8 mouse cellular contexts compared by ENCODE assay signal in genomic region chr17:46170538-46170937, GRCm38 (mm10). TPM values are rescaled to one million over a fixed set of nuclear protein-coding genes. Genes with fewer than 3 reads are reported as not detected.
A peak's percentile ranks its signal among the peaks of the same experiment; 100 is the strongest.
DNase-seq lines count a peak whose midpoint lies in the region; TF ChIP-seq lines count a peak whose summit lies in the region.

No protein-coding gene starts in this region.

- H3K27me3 ChIP-seq in heart, adult 2 months (ENCODE audit: control insufficient read depth, insufficient read depth, low read length) = no peaks in the 10 kb centered on the region
- no peaks in the 10 kb centered on the region for H3K27me3 ChIP-seq in C2C12 (ENCODE audit: control insufficient read depth, insufficient read depth, insufficient read length)

- H3K9ac ChIP-seq in heart, adult 2 months (ENCODE audit: low read depth, low read length) = no peak overlapping the region

- no peak overlapping the region for H3K4me3 ChIP-seq in heart, adult 2 months
- no peak overlapping the region for H3K4me3 ChIP-seq in C2C12 (ENCODE audit: insufficient read depth, poor library complexity, severe bottlenecking)
- H3K4me3 ChIP-seq in lung, adult 2 months (replicated peaks; ENCODE audit: extremely low read depth, low read depth, low read length) = no peak overlapping the region

- 78% methylated on average over 3 of the region's 3 CpGs for WGBS in heart, adult 2 months
- 66% methylated on average over 3 of the region's 3 CpGs for WGBS in lung, adult 2 months

- H3K79me3 ChIP-seq in C2C12 (ENCODE audit: low read depth) = peaks cover 2% of the 10 kb centered on the region

- TF ChIP-seq CTCF in heart, adult 2 months (IDR thresholded peaks at IDR 0.05) = peak; percentile 82
- peak; percentile 8 for TF ChIP-seq CTCF in C2C12 (IDR thresholded peaks at IDR 0.05; ENCODE audit: control insufficient read depth, insufficient read depth, insufficient read length)
- peak; percentile 63; the same call in 1 of the 2 replicates for TF ChIP-seq CTCF in brain, embryonic 14.5 days (IDR thresholded peaks at IDR 0.05; ENCODE audit: borderline replicate concordance, extremely low read depth, insufficient read depth, insufficient read length)
- TF ChIP-seq CTCF in lung, adult 2 months (IDR thresholded peaks at IDR 0.05; ENCODE audit: insufficient read depth, low read length) = peak; percentile 67

- no peak overlapping the region for H3K27ac ChIP-seq in heart, adult 2 months

- H3K4me1 ChIP-seq in heart, adult 2 months (ENCODE audit: control insufficient read depth, insufficient read depth, low read length) = peaks cover 3% of the 10 kb centered on the region
- no peaks in the 10 kb centered on the region for H3K4me1 ChIP-seq in lung, adult 2 months (ENCODE audit: control insufficient read depth, insufficient read depth, low read length)

- intact Hi-C loops in heart, adult 2 months (cut with DNase I) = no loop called here
- intact Hi-C loops in gastrocnemius, postnatal 36 days (cut with DNase I) = no loop called here

- TF ChIP-seq POLR2A in heart, adult 2 months (IDR thresholded peaks at IDR 0.05; ENCODE audit: insufficient read depth, low read depth, low read length) = no peak
- no peak for TF ChIP-seq POLR2A in brain, embryonic 14.5 days (IDR thresholded peaks at IDR 0.05; ENCODE audit: borderline replicate concordance, extremely low read depth, insufficient read depth, insufficient read length, poor library complexity, severe bottlenecking)
- no peak for TF ChIP-seq POLR2A in lung, adult 2 months (IDR thresholded peaks at IDR 0.05; ENCODE audit: borderline replicate concordance, extremely low read depth, low read depth, low read length)

- H3ac ChIP-seq in C2C12 (ENCODE audit: control insufficient read depth, insufficient read length, low read depth) = no peak overlapping the region

- TF ChIP-seq EP300 in heart, adult 2 months (IDR thresholded peaks at IDR 0.05; ENCODE audit: insufficient read depth, low read depth, low read length) = 0 out of 2 replicates have a peak, but pooled peaks have one; percentile 17

- no peak for DNase-seq in heart, adult 2 months
- DNase-seq in heart, adult 18-20 months = no peak
- DNase-seq in brain, embryonic 14.5 days (ENCODE audit: low read depth) = peak; percentile 64
- DNase-seq in lung, adult 2 months = no peak
- no peak for DNase-seq in layer of hippocampus, postnatal 10 days (ENCODE audit: low spot score in 2 of 2)
- DNase-seq in right cerebral cortex, postnatal 25 days = no peak
- DNase-seq in gastrocnemius, postnatal 36 days = no peak

- no peaks in the 10 kb centered on the region for H3K79me2 ChIP-seq in heart, adult 2 months (replicated peaks; ENCODE audit: control insufficient read depth, insufficient read depth, low read length)
- H3K79me2 ChIP-seq in C2C12 (ENCODE audit: control insufficient read depth, insufficient read depth) = no peaks in the 10 kb centered on the region

- H3K36me3 ChIP-seq in heart, adult 2 months (ENCODE audit: control insufficient read depth, insufficient read depth, low read length) = no peaks in the 10 kb centered on the region; the same call in 1 of the 2 replicates
- H3K36me3 ChIP-seq in C2C12 (ENCODE audit: control insufficient read depth, insufficient read depth) = peaks cover 76% of the 10 kb centered on the region

TF ChIP-seq in C2C12, 6 proteins besides CTCF, POLR2A, EP300 and RAD21:
- TF ChIP-seq MYOD1 (IDR thresholded peaks at IDR 0.05; ENCODE audit: control insufficient read depth, insufficient read length, low read depth) (no peak), USF1 (IDR thresholded peaks at IDR 0.05; ENCODE audit: low read depth) (no peak), MYOG (IDR thresholded peaks at IDR 0.05; ENCODE audit: control insufficient read depth, extremely low read depth, insufficient read length) (no peak), MAX (IDR thresholded peaks at IDR 0.05) (no peak), CEBPB (IDR thresholded peaks at IDR 0.05; ENCODE audit: low read depth) (no peak), FOSL1 (IDR thresholded peaks at IDR 0.05; ENCODE audit: insufficient read depth, low read length, poor library complexity, severe bottlenecking) (no peak)

RNA-seq across cellular contexts. Expression of gene Gtpbp2, which starts 9.7 kb away (rescaled TPM):
- 10 to 100 TPM; 55.2 to 57.3 TPM for total RNA-seq in heart, adult 2 months (2021)
- polyA plus RNA-seq in heart, adult 2 months (2012; rRNA removed) = 94.4 and 132 TPM in 2 replicates
- 10 to 100 TPM; 49.5 to 51.2 TPM for total RNA-seq in heart, adult 18-20 months (2021)
- 14.4 TPM for polyA plus RNA-seq in C2C12 (2012; fragmentation: generic; extraction: Trizol)
- polyA plus RNA-seq in brain, embryonic 14.5 days (2012; rRNA removed) = 169 and 209 TPM in 2 replicates
- polyA plus RNA-seq in lung, adult 2 months (2012; rRNA removed) = 134 and 161 TPM in 2 replicates
- 100 to 1,000 TPM in 1 of 2 experiments, 10 to 100 TPM in 1; 86.9 to 100 TPM for total RNA-seq in layer of hippocampus, postnatal 10 days (2021)
- 10 to 100 TPM; 51.3 to 55.1 TPM for total RNA-seq in gastrocnemius, postnatal 36 days (2021)

RNA-seq across cellular contexts. Expression of gene Mad2l1bp, which starts 17.2 kb away (rescaled TPM):
- total RNA-seq in heart, adult 2 months (2021) = 10 to 100 TPM; 17.1 to 24.1 TPM
- polyA plus RNA-seq in heart, adult 2 months (2012; rRNA removed) = 21.0 and 27.1 TPM in 2 replicates
- 10 to 100 TPM; 28.0 to 30.4 TPM for total RNA-seq in heart, adult 18-20 months (2021)
- 29.6 TPM for polyA plus RNA-seq in C2C12 (2012; fragmentation: generic; extraction: Trizol)
- polyA plus RNA-seq in brain, embryonic 14.5 days (2012; rRNA removed) = 20.4 and 28.4 TPM in 2 replicates
- polyA plus RNA-seq in lung, adult 2 months (2012; rRNA removed) = 13.1 and 13.8 TPM in 2 replicates
- total RNA-seq in layer of hippocampus, postnatal 10 days (2021) = 10 to 100 TPM; 10.7 to 11.1 TPM
- 10 to 100 TPM; 17.1 to 19.8 TPM for total RNA-seq in gastrocnemius, postnatal 36 days (2021)

RNA-seq across cellular contexts. Expression of gene Rsph9, which starts 26.5 kb away (rescaled TPM):
- total RNA-seq in heart, adult 2 months (2021) = 1 to 10 TPM; 1.0 to 1.4 TPM
- polyA plus RNA-seq in heart, adult 2 months (2012; rRNA removed) = 1.7 and 2.4 TPM in 2 replicates
- under 1 TPM; 0.41 to 0.60 TPM for total RNA-seq in heart, adult 18-20 months (2021)
- polyA plus RNA-seq in C2C12 (2012; fragmentation: generic; extraction: Trizol) = 2.5 TPM
- polyA plus RNA-seq in brain, embryonic 14.5 days (2012; rRNA removed) = 32.5 and 35.7 TPM in 2 replicates
- 26.0 and 28.1 TPM in 2 replicates for polyA plus RNA-seq in lung, adult 2 months (2012; rRNA removed)
- 10 to 100 TPM; 39.8 to 41.3 TPM for total RNA-seq in layer of hippocampus, postnatal 10 days (2021)
- under 1 TPM; 0.28 to 0.54 TPM for total RNA-seq in gastrocnemius, postnatal 36 days (2021)

RNA-seq across cellular contexts. Expression of gene Polh, which starts 31.9 kb away (rescaled TPM):
- 1 to 10 TPM; 8.2 to 8.3 TPM for total RNA-seq in heart, adult 2 months (2021)
- 3.5 and 4.6 TPM in 2 replicates for polyA plus RNA-seq in heart, adult 2 months (2012; rRNA removed)
- total RNA-seq in heart, adult 18-20 months (2021) = 1 to 10 TPM; 8.0 to 9.5 TPM
- 14.4 TPM for polyA plus RNA-seq in C2C12 (2012; fragmentation: generic; extraction: Trizol)
- 10.8 and 11.0 TPM in 2 replicates for polyA plus RNA-seq in brain, embryonic 14.5 days (2012; rRNA removed)
- polyA plus RNA-seq in lung, adult 2 months (2012; rRNA removed) = 3.4 and 4.2 TPM in 2 replicates
- total RNA-seq in layer of hippocampus, postnatal 10 days (2021) = 1 to 10 TPM; 6.8 to 7.5 TPM
- total RNA-seq in gastrocnemius, postnatal 36 days (2021) = 10 to 100 TPM; 11.4 to 12.5 TPM

RNA-seq across cellular contexts. Expression of gene Xpo5, which starts 32.0 kb away (rescaled TPM):
- 10 to 100 TPM; 21.5 to 22.0 TPM for total RNA-seq in heart, adult 2 months (2021)
- polyA plus RNA-seq in heart, adult 2 months (2012; rRNA removed) = 14.2 and 21.5 TPM in 2 replicates
- total RNA-seq in heart, adult 18-20 months (2021) = 10 to 100 TPM; 20.5 to 21.7 TPM
- polyA plus RNA-seq in C2C12 (2012; fragmentation: generic; extraction: Trizol) = 46.1 TPM
- 57.0 and 58.5 TPM in 2 replicates for polyA plus RNA-seq in brain, embryonic 14.5 days (2012; rRNA removed)
- 15.2 and 19.6 TPM in 2 replicates for polyA plus RNA-seq in lung, adult 2 months (2012; rRNA removed)
- total RNA-seq in layer of hippocampus, postnatal 10 days (2021) = 10 to 100 TPM; 43.0 to 43.9 TPM
- total RNA-seq in gastrocnemius, postnatal 36 days (2021) = 1 to 10 TPM; 9.3 to 9.9 TPM

Comparison
In these comparisons a context has a peak if more than half of its experiments do, and no peak if none do; other contexts are left out.
1. CTCF ChIP-seq: peak in every context shown above with its lines; median percentile 82 in heart, adult 2 months; 67 in lung, adult 2 months; 63 in brain, embryonic 14.5 days; 8 in C2C12.
2. RNA of gene Rsph9, which starts 26.5 kb away (total RNA-seq): 39.8 to 41.3 TPM in layer of hippocampus, postnatal 10 days; 1.0 to 1.4 TPM in heart, adult 2 months, 0.41 to 0.60 TPM in heart, adult 18-20 months and 0.28 to 0.54 TPM in gastrocnemius, postnatal 36 days; every median in the first group is over 10 times any median in the second.